Mouse (Mus musculus) megakaryocyte progenitor cell, adult 5-6 weeks (primary cell): ENCODE measurements around the gene Abi3. TPM values are rescaled to one million over a fixed set of nuclear protein-coding genes. Genes with fewer than 3 reads are reported as not detected.
"Not testable (repeated sequence)": the region's sequence is repeated elsewhere in the genome, so short reads cannot be mapped to it uniquely, and the experiment has no call there.

Source experiments
- ATAC-seq: replicated peaks from 2 replicates; pipeline ENCODE4 v1.8.0; 2016; ENCODE audit warnings: mild to moderate bottlenecking, moderate TSS enrichment, inconsistent platforms; ENCODE audit not compliant: poor library complexity
- total RNA-seq, 2 experiments: library from RNA; stranded (forward) in 1 of 2; stranded (reverse) in 1 of 2; fragments of 157-497, 149-512 nt in 1 of 2; fragments of 200-1000 nt in 1 of 2; gene quantifications; 2 replicates each; pipeline versions ENCODE4 v1.2.3 to v1.2.4; 2015 to 2017

The Abi3 gene
- total RNA-seq (2015) (1.5 and 5.0 TPM in 2 replicates), total RNA-seq (2017) (1.8 and 3.0 TPM in 2 replicates)

DNA sequence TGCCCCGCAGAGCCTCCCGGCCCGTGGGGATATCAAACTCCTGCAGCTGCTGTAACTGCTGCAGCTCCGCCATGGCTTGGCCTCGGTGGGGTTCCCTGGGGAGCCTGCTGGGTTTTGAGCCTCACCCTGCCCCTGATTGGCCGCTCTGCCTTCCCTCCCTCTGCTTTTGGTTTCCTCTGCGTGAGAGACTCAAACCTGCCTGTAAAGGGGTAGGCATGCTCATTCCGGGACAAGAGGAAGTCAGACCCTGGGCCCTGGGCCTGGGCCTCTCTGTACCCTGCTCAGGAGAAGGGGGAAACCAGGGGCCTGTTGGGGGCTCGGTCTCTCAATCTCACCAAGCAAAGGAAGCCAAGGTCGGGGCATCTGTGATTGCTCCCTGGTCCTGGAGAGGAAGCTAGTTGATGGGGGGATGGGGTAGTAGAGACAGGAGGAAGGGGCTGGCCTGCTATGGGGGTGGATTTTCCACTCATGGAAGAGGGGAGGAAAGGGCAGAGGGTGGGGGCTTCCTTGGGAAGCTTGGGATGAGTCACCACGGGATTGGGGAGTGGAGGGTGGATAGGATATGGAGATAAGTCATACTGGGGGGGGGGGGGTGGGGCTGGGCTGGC is at the start of gene Abi3:
Gene Abi3 (minus strand): TSS at position 403 of the 608 bp plus-strand sequence.
- peak; percentile 80 for ATAC-seq

- no peak for ATAC-seq
Observed at GRCm38 (mm10) chr11:95890462-95891051, 48.3 kb upstream of the Abi3 start.

GRCm38 (mm10) chr11:95879861-95880260 is 37.6 kb upstream of the Abi3 start:
- not testable (repeated sequence) for ATAC-seq

DNA sequence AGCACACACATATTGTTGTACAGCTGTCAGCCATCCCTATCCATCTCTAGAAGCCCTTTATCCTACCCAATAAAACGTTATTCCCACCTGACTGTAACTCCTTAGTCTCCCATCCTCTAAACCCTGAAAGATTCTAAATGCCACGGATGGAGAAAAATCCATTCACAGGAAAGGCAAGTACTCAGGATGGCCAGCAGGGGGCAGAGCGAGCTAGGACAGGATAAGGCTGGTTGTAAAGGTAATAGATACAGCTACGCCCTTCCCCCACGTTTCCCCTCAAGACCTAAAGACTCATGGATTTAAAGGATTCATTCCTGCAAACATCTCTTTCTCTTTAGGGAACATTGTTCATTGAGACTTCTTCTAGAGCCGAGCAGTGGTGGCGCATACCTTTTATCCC is 34.0 kb upstream of the Abi3 start:
- peak; percentile 79 for ATAC-seq

- peak; percentile 83 for ATAC-seq
Observed at GRCm38 (mm10) chr11:95875804-95876203, 33.5 kb upstream of the Abi3 start.

GRCm38 (mm10) chr11:95869918-95870470 is 27.7 kb upstream of the Abi3 start:
- ATAC-seq = peak; percentile 58

DNA sequence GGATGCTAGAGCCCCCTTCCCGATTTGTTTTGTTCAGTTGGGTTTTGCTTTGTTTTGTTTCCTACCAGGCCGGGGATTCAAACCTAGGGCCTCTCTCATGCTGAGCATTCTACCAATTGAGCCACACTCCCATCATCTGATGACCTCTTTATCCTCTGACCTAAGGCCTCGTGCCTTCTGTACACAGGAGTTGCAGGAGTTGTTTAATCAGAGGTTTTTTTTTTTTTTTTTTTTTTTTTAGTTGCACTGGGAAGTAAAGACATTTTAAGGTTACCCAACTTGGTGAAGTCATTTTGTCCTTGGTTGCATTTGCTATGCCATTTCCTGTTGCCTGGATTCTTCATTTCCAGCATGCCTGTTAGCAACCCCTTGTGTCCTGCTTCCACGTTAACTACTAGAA is 27.2 kb upstream of the Abi3 start:
- ATAC-seq = no peak; the same call in 1 of the 2 replicates

DNA sequence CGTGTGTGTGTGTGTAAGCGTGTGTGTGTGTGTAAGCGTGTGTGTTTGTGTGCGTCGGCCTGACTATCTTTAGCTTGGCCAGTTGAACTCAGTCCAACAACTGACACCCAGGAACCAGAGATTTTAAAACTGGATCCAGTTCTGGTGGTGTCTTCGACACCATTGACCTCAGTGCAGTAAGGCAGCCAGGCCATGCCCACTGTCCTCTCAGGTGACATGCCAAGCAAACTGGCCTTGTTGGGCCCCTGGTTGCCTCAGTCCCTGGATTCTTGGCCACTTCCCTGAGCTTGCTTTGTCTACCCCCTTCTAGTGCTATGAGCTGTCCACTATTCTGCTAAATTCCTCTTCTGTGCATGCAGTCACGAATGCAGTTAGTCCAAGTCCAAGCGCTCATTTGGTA is 19.1 kb upstream of the Abi3 start:
- ATAC-seq = no peak

- ATAC-seq = peak; percentile 40
Observed at GRCm38 (mm10) chr11:95860071-95860490, 17.8 kb upstream of the Abi3 start.

GRCm38 (mm10) chr11:95859468-95859855 is 17.2 kb upstream of the Abi3 start:
- peak; percentile 48 for ATAC-seq

DNA sequence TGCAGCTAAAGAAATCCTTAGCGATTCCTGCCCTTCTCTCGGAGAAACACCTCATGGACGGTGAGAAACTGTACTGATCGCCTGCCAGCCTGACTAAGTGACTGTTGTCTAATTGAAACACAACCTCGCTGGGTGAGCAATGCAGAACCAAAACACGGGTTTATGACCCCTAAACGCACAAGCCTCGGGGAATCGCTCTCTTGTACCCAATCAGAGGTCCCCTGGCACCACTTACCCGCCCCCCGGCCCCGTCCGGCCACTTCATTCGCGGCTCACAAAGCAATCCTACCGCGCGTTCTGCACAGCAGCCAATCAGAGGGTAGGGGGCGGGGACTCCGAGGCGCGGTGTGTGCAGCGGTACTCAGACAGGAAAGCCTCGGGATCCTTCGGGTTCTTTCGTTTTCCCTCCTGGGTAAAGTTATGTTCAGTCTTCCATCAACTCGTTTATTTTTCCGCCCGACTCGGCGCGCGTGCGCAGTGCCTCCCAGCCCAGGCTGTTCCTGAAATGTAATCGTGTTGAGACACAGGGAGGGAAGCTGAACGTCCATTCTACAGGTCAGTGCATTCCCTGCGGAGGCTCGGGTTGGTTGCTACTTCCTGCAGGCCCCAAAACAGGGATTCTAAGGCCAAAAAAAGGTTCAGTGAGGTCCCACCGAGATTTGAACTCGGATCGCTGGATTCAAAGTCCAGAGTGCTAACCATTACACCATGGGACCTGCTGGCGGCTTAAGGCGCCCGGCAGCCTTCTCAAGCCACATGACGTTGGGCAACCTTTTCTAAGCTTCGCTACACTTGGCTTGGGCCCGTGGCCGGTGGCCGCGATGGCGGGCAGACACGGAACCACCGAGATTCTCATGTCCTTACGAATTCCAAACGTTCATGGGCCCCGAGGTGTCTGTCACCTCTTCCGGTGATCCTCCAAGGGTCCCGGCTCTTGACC is 16.5 kb upstream of the Abi3 start:
- ATAC-seq = peak; percentile 87

DNA sequence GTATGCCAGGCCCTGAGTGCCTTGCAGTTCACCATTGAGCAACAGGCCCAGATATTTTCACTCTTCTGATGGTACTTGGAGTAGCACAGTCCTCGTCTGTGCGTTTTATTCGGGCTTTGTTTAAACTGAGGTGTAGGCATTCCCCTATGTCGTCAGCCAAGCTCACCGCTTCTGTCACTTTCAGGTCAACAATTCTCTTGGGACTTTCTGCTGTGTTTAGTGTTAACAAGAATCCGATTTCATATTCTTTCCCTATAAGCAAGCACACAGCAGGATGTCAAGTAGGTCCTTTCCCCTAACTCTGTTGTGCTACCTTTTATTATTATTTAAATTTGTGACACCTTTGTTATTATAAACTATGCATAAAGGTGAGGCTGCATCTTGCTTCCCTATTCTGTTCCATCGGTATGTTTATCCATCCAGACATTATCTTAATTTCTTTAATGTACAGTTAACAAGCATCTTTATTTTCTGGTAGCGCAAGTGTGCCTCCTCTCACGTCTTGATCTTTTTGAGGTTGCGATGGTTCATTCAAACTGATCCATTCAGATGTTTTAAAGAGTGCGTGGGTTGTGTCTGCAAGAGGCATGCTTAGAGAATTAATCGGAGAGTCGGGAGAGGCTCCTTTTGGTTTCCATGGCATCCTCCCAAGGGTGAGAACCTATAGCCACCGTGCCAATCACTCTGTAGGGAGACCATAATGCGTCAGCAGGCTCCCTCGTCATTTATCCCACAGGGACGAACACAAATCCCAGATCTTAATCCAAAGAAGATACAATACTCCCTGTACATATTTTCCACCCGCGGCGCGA is 15.6 kb upstream of the Abi3 start:
- no peak for ATAC-seq

DNA sequence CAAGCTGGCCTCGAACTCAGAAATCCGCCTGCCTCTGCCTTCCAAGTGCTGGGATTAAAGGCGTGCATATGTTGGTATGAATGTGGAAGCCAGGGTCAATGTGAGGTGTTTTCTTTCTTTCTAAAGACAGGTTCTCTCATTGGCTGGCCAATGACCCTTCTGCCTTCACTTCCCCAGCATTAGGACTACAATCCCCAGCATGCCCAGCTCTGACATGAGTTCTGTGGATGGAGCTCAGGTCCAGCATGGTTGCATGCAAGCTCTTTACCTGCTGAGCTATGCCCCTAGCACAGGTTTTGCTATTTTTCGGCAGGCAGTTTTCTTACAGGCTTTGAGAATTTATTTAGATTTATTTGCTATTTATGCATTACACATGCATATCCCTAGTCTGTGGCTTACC is 15.0 kb upstream of the Abi3 start:
- no peak for ATAC-seq

DNA sequence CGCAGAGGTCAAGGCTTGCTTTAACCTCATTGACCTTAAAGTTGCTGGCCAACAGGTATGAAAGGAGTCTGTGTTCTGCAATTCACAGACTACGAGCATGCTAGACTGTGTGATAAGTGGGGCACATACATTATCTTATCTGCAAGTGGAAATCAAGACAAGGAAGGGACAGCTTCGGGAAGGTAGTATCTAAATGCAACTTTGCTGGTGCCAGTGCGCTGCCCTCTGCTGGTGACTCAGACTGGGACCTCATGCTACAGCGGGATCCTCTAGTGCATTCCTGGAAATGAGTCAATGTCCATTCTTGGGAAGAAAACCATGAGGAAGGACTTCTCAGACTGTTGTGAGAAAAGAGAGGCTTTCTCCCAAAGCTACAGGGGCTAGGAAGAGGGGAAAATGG is 11.4 kb upstream of the Abi3 start:
- peak; percentile 37; the same call in 1 of the 2 replicates for ATAC-seq

DNA sequence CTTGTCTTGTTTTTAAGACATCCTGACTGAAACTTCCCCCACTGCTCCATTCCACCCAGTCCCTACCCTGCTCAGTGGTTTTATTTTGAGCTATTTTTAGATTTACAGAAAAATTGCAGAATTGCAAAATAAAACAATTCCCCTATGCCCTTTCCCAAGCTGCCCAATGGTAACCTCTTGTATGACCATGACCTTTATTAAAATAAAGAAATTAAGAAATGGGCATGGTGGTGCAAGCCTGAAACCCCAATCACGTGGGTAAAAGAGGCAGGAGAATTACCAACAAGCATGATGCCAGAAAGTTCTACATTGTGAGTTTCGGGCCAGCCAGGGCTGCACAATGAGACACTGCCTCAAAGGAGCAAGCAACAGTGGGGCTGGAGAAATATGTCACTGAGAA is 8.6 kb upstream of the Abi3 start:
- ATAC-seq = peak; percentile 31; the same call in 1 of the 2 replicates

GRCm38 (mm10) chr11:95844935-95845334 is 2.7 kb upstream of the Abi3 start:
- no peak for ATAC-seq

GRCm38 (mm10) chr11:95843421-95843950 is 1.2 kb upstream of the Abi3 start:
- no peak for ATAC-seq

- ATAC-seq = peak; percentile 52
Observed at GRCm38 (mm10) chr11:95842953-95843352, 677 bp upstream of the Abi3 start.

- ATAC-seq = no peak
Observed at GRCm38 (mm10) chr11:95841498-95841830, 812 bp downstream of the Abi3 start.
